Mouse (Mus musculus): ENCODE measurements around the gene Gtf3c4. TPM values are rescaled to one million over a fixed set of nuclear protein-coding genes. Genes with fewer than 3 reads are reported as not detected.

Gtf3c4 gene
- total RNA-seq (2014; rRNA removed) (59.4 and 86.0 TPM in 2 replicates), polyA plus RNA-seq (2015; fragmentation: Nextera tagmentation; extraction: Ambion mirVana) (11.1 and 15.8 TPM in 2 replicates)

GRCm38 (mm10) chr2:28840222-28840951, at the start of gene Gtf3c4, which contains the start of gene Ddx31:
TSS of gene Gtf3c4 (minus strand) at chr2:28840360.
TSS of gene Ddx31 (plus strand) at chr2:28840406.
- DNase-seq (peak; percentile 97), ATAC-seq (peak; percentile 99)
- Histone ChIP-seq H3K9ac (peak within 1 kb of the TSS; percentile 84), H3K4me3 (ENCODE audit: low read depth, low read length) (peak within 1 kb of the TSS; percentile 96), H3K36me3 (ENCODE audit: insufficient read depth) (peaks cover 5% of the 10 kb centered on the region; the same call in 1 of the 2 replicates), H3K4me1 (ENCODE audit: insufficient read depth) (peaks cover 11% of the 10 kb centered on the region), H3K27ac (ENCODE audit: low read depth, low read length) (peak within 1 kb of the TSS; percentile 81), H3K27me3 (ENCODE audit: insufficient read depth, low read length) (no peaks in the 10 kb centered on the region), H3K9me3 (ENCODE audit: low read length) (no peaks in the 10 kb centered on the region), H3K4me2 (ENCODE audit: low read depth) (peak within 1 kb of the TSS; percentile 96)
- 0 out of 2 replicates have a peak, but pooled peaks have one; percentile 5 for TF ChIP-seq CTCF (IDR thresholded peaks at IDR 0.05; ENCODE audit: low read depth)
- WGBS, result 2% methylated on average over 63 of the region's 63 CpGs

- WGBS, result 29% methylated on average over 4 of the region's 4 CpGs
- H3K9ac ChIP-seq, result no peak overlapping the region
- peaks cover 48% of the 10 kb centered on the region for H3K36me3 ChIP-seq (ENCODE audit: insufficient read depth)
- ATAC-seq (no peak), DNase-seq (no peak)
- no peak overlapping the region for H3K27ac ChIP-seq (ENCODE audit: low read depth, low read length)
- TF ChIP-seq CTCF (IDR thresholded peaks at IDR 0.05; ENCODE audit: low read depth), result no peak
- no peaks in the 10 kb centered on the region for H3K9me3 ChIP-seq (ENCODE audit: low read length)
- no peaks in the 10 kb centered on the region for H3K4me1 ChIP-seq (ENCODE audit: insufficient read depth)
- H3K4me2 ChIP-seq (ENCODE audit: low read depth), result no peak overlapping the region
- no peaks in the 10 kb centered on the region for H3K27me3 ChIP-seq (ENCODE audit: insufficient read depth, low read length)
- no peak overlapping the region for H3K4me3 ChIP-seq (ENCODE audit: low read depth, low read length)
Measured at GRCm38 (mm10) chr2:28884914-28885313, 44.8 kb upstream of the Gtf3c4 start.

GRCm38 (mm10) chr2:28882826-28883485, 42.8 kb upstream of the Gtf3c4 start:
- no peak for TF ChIP-seq CTCF (IDR thresholded peaks at IDR 0.05; ENCODE audit: low read depth)
- Histone ChIP-seq H3K9ac (no peak overlapping the region), H3K9me3 (ENCODE audit: low read length) (no peaks in the 10 kb centered on the region), H3K27ac (ENCODE audit: low read depth, low read length) (no peak overlapping the region), H3K4me3 (ENCODE audit: low read depth, low read length) (no peak overlapping the region), H3K36me3 (ENCODE audit: insufficient read depth) (peaks cover 38% of the 10 kb centered on the region), H3K4me2 (ENCODE audit: low read depth) (no peak overlapping the region), H3K27me3 (ENCODE audit: insufficient read depth, low read length) (no peaks in the 10 kb centered on the region), H3K4me1 (ENCODE audit: insufficient read depth) (no peaks in the 10 kb centered on the region)
- 54% methylated on average over 6 of the region's 6 CpGs for WGBS
- no peak for ATAC-seq
- DNase-seq, result no peak

GRCm38 (mm10) chr2:28882047-28882446, 41.9 kb upstream of the Gtf3c4 start:
- no peak overlapping the region for H3K9ac ChIP-seq
- no peak overlapping the region for H3K4me3 ChIP-seq (ENCODE audit: low read depth, low read length)
- no peak for DNase-seq
- ATAC-seq, result no peak
- H3K36me3 ChIP-seq (ENCODE audit: insufficient read depth), result peaks cover 41% of the 10 kb centered on the region
- TF ChIP-seq CTCF (IDR thresholded peaks at IDR 0.05; ENCODE audit: low read depth), result no peak
- H3K4me2 ChIP-seq (ENCODE audit: low read depth), result no peak overlapping the region
- no peaks in the 10 kb centered on the region for H3K27me3 ChIP-seq (ENCODE audit: insufficient read depth, low read length)
- H3K9me3 ChIP-seq (ENCODE audit: low read length), result no peaks in the 10 kb centered on the region
- H3K4me1 ChIP-seq (ENCODE audit: insufficient read depth), result no peaks in the 10 kb centered on the region
- no peak overlapping the region for H3K27ac ChIP-seq (ENCODE audit: low read depth, low read length)
- 77% methylated on average over 3 of the region's 3 CpGs for WGBS

GRCm38 (mm10) chr2:28881275-28881674, 41.1 kb upstream of the Gtf3c4 start:
- Histone ChIP-seq H3K4me1 (ENCODE audit: insufficient read depth) (no peaks in the 10 kb centered on the region), H3K27me3 (ENCODE audit: insufficient read depth, low read length) (no peaks in the 10 kb centered on the region), H3K36me3 (ENCODE audit: insufficient read depth) (peaks cover 44% of the 10 kb centered on the region), H3K27ac (ENCODE audit: low read depth, low read length) (no peak overlapping the region), H3K4me2 (ENCODE audit: low read depth) (no peak overlapping the region), H3K9ac (no peak overlapping the region), H3K9me3 (ENCODE audit: low read length) (no peaks in the 10 kb centered on the region), H3K4me3 (ENCODE audit: low read depth, low read length) (no peak overlapping the region)
- DNase-seq (no peak), ATAC-seq (no peak)
- 80% methylated on average over 3 of the region's 3 CpGs for WGBS
- TF ChIP-seq CTCF (IDR thresholded peaks at IDR 0.05; ENCODE audit: low read depth), result no peak

- Histone ChIP-seq H3K9ac (no peak overlapping the region), H3K4me2 (ENCODE audit: low read depth) (no peak overlapping the region), H3K27me3 (ENCODE audit: insufficient read depth, low read length) (no peaks in the 10 kb centered on the region), H3K4me1 (ENCODE audit: insufficient read depth) (peaks cover 2% of the 10 kb centered on the region; the same call in 1 of the 2 replicates), H3K36me3 (ENCODE audit: insufficient read depth) (peaks cover 37% of the 10 kb centered on the region), H3K4me3 (ENCODE audit: low read depth, low read length) (no peak overlapping the region), H3K27ac (ENCODE audit: low read depth, low read length) (peak overlapping the region; percentile 45; the same call in 1 of the 2 replicates), H3K9me3 (ENCODE audit: low read length) (no peaks in the 10 kb centered on the region)
- peak; percentile 32; the same call in 1 of the 2 replicates for ATAC-seq
- WGBS, result 62% methylated on average over 11 of the region's 11 CpGs
- DNase-seq, result peak; percentile 44
- TF ChIP-seq CTCF (IDR thresholded peaks at IDR 0.05; ENCODE audit: low read depth), result no peak
Measured at GRCm38 (mm10) chr2:28875554-28875953, 35.4 kb upstream of the Gtf3c4 start.

- H3K27ac ChIP-seq (ENCODE audit: low read depth, low read length), result no peak overlapping the region
- 47% methylated on average over 7 of the region's 7 CpGs for WGBS
- peaks cover 27% of the 10 kb centered on the region for H3K36me3 ChIP-seq (ENCODE audit: insufficient read depth)
- H3K4me2 ChIP-seq (ENCODE audit: low read depth), result no peak overlapping the region
- no peaks in the 10 kb centered on the region for H3K9me3 ChIP-seq (ENCODE audit: low read length)
- no peaks in the 10 kb centered on the region for H3K4me1 ChIP-seq (ENCODE audit: insufficient read depth)
- no peak for TF ChIP-seq CTCF (IDR thresholded peaks at IDR 0.05; ENCODE audit: low read depth)
- no peaks in the 10 kb centered on the region for H3K27me3 ChIP-seq (ENCODE audit: insufficient read depth, low read length)
- no peak overlapping the region for H3K9ac ChIP-seq
- H3K4me3 ChIP-seq (ENCODE audit: low read depth, low read length), result no peak overlapping the region
- ATAC-seq (peak; percentile 95), DNase-seq (peak; percentile 69)
Measured at GRCm38 (mm10) chr2:28867495-28867894, 27.3 kb upstream of the Gtf3c4 start.

Measured in forebrain, postnatal 0 days (tissue).